Mouse (Mus musculus) naive thymus-derived CD4-positive, alpha-beta T cell, adult 2 months (primary cell): ENCODE data around the gene Lcp2.

Source experiments
- DNase-seq: peaks from one replicate; pipeline ENCODE4 v3.0.0-alpha.2; 2011; ENCODE audit warnings: low read depth

Lcp2 gene

DNA sequence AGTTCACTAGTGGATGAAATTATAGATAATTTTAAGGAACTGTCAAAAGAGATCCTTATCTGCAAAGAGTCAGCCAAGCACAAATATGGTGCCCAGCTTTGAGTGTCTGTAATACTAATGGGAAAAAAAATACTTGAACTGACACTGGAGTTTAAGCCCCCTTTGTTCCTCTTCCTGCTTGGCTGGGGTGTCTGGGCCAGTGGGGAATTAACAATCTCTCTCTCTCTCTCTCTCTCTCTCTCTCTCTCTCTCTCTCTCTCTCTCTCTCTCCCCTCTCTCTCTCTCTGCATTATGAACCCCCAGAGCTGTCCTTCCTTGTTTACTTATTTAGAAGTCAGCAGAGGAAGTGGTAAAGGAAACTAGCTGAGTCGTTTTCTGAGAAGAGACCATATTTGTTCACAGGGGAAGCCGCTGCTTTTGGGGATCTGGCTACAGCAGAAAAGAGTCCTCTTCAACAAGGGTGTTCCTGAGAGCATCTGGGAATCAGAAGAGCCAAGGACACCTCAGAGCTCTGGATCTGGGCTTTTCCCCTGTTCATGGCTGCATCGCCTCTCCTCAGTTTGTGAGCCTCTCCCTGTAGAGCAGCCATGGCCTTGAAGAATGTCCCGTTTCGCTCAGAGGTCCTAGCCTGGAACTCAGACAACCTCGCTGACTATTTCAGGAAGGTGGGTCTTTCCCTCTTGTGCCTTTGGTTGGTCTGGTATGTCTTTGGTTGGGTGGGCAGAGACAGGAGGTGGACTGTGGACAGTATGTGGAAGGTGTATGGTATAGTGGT is at the start of gene Lcp2:
Gene Lcp2, plus strand, starts transcription at position 154 of the 775 bp plus-strand sequence.
- DNase-seq = peak; percentile 68

DNA sequence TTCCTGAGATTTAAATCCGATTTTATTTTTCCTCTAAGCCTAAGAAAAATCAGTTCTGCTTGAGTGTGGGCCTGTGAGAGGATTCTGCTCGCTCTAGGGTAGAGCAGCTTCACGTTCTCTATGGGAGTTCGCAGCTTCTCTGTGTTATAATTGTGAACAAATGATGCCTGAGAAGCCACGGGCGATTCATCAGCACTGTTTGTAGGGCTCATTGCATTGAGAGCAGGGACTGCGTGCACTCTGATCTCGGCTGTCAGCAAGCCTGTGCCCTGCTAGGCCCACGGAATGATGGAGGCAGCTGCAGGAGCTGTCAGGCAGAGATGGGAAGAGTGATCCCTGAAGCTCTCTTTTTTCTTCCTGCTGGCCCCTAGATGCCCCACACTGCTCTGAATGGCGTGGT is 48.5 kb upstream of the Lcp2 start:
- DNase-seq = no peak

DNA sequence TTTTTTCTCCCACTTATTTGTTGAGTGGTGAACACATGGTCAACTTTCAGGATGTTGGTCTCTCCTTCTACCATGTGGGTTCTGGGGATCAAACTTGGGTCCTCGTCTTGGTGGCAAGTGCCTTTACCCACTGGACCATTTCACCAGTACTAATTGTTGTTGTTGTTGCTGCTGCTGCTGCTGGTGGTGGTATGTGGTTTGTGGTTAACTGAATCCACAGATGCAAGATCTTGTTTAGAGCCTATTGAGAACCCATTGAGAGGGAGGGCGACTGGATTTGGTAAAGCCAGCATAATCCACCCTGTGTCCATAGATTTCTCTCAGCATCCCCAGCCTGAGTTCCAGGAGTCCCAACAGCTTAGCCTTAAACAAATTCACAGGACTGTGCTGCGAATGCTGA is 46.3 kb upstream of the Lcp2 start:
- no peak for DNase-seq

DNA sequence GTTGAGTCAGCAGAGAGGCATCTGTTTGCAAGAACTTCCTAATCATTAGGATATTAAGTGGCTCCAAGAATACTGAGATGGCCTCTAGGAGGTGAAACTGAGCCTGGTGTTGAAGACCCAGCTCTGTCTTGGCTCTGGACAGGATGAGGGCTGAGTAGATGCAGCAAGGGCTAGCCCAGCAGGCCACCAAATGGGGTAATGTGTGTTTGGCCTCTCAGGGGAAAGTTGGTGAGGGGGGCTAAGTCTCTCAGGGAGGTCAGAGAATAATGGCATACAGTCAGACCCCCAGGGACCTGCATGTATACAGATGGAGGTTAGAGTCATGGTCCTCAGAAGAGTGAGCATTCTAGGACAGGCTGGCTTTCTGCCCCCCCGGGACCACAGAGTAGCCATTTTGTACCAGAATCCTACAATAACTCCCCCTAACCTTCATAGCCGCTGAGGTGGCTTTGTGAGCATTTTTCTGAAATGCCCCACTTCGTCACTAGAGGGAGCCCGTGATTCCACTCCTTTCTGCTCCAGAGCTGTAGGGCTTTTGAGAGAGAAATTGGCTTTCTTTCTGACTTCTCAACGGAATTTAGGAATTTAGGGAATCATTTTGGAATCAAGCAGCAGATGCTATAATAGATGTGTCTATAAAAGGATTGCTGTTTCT is 44.7 kb upstream of the Lcp2 start:
- DNase-seq = peak; percentile 88

DNA sequence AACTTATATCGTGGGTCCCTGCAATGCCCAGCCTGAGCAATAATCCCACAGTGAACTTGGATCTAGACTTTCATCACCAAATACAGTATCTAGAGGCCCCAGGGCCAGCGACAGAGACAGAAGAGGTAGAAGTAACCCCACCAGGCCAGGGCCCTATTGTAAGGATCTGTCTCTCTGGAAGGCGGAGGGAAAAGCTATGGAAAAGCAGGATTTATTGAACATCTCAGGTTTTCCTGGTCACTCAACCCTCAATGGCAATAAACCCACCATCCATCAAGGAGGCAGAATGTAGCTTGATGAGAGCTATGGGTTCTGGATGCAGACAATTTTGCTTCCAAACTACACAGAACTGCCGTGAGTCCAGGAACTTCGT is 44.1 kb upstream of the Lcp2 start:
- DNase-seq = no peak

DNA sequence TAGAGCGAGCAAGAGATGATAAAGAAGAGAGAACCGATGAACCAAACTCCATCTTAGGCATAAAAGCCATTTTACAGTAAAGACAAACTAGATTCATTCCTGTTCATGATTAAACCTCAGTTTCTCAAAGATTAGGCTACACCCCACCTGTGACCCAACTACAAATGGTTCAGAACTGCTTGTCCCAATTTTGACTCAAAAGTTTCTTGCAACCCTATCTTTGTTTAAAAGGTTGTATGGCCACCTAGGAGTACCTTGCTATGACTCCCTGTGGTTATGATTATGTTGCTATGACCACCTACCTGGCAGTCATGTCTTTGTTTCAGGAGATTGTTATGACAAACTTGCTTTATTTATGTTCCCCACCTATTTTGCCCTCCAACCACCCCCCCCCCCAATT is 39.1 kb upstream of the Lcp2 start:
- peak; percentile 43 for DNase-seq

DNA sequence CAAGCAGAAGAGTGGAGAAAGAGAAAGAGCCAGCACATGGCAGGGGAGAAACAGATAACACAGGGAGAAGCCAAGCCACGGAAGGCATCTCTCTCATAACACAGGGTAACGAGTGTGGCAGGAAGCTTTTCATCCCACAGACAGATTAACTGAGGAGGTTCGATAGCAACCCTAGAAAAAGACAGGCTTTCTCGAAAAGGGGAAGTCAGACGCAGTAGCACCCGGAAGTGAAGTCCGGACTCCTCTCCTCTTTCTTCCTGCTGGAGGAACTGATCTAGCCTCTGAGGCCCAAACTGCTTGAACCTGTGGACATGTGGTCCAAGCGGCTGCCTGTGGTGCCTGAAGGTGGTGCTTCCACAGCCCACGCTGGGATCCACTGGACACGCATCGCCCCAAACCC is 38.5 kb upstream of the Lcp2 start:
- DNase-seq = peak; percentile 78

DNA sequence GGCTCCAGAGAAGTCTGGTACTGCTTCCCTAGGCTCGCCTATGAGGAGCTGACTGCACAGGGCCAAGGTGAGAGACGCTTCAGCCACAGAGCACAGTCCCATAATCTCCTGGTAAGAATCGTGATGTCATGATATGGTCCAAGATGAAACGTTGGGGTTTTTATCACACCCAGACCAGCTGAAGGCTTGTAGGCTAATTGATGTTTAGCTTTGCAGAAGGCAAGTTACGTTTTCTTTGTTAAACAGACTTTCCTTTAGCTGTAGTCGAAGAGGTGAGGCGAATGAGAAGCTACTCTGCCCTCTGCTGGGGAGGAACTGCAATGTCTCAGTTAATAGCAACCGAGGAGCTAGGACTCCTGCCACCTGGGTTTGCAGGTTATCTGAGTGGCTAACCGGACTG is 38.0 kb upstream of the Lcp2 start:
- peak; percentile 92 for DNase-seq

DNA sequence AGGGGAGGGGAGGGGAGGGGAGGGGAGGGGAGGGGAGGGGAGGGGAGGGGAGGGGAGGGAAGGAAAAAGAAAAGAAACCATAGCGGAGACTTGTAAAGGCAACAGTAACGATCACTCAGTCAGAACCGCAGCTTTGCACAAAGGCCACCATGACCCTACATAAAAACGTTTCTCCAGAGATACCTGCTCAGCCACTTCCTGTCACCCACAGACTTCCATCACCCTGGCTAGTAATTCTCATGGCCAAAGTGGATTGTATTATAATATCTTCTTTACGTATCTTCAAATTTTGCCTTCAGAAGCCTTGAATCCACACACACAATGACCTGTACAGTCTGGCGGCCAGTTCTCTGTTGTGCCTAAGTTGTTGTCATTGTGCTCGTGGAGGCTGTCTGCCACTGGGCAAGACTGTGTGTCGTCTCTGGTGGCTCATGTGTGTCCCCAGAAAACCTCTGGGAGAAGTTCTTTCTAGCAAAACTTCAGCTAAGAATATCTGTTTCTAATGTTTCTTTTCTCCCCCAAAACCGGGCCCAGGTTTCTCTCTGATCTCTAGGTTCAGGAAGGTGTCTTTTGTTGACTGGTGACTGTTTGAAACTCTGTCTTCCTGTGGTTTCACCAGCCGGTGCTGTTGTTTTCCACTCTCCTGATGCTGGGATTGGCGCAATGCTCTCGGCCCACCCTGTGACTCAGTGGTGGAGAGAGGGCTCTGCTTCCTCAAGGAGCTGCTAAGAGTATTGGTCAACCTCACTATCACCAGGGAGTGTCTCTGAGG is 37.2 kb upstream of the Lcp2 start:
- DNase-seq = peak; percentile 76

DNA sequence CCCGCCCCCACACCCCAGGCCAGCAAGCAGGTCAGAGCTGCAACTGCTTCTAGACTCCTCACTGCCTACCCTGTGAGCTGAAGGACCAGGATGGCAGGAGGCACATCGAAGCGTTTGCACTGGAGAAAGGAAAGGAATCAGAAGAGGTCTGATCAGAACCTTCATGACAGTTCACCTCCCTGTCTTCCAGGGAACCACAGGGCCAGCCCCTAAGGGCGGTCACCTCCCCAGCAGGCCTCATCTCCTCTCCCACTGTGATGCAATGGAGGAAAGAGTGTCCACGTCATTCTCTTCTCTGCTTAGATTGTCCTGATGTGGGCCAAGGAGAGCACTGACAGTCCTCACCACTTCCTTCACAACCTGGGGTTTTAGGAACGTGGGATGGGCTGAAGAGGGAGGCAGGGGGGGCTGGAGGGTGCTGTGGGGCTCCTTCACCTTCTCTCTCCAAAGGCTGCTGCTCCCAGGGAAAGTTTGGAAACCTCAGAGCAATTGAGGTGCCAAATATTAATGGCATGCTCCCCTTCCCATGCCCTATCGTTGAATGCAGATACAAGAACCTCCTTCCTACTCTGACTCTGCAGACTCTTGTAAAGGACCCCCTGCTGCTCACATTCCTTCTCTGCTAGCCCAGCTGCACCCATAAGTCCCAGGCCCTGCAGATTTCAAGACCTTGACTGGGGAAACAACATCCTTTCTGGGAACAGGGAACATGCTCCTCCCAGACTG is 36.4 kb upstream of the Lcp2 start:
- DNase-seq = peak; percentile 83

DNA sequence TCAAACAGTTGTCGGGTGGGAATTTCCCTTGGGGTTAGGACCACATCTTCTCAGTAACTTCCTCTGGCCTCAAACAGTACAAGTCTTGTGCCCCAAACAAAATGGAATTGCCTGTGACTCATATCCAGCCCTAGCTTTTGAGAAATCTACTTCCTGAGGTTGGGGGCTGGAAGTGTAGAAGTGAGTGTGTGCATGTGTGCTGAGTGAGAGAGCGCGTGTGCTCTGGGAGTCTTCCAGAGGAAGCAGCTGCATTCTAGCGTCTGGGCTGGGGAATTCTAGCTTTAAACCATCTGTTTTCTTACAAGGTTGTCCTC is 35.9 kb upstream of the Lcp2 start:
- peak; percentile 79 for DNase-seq

DNA sequence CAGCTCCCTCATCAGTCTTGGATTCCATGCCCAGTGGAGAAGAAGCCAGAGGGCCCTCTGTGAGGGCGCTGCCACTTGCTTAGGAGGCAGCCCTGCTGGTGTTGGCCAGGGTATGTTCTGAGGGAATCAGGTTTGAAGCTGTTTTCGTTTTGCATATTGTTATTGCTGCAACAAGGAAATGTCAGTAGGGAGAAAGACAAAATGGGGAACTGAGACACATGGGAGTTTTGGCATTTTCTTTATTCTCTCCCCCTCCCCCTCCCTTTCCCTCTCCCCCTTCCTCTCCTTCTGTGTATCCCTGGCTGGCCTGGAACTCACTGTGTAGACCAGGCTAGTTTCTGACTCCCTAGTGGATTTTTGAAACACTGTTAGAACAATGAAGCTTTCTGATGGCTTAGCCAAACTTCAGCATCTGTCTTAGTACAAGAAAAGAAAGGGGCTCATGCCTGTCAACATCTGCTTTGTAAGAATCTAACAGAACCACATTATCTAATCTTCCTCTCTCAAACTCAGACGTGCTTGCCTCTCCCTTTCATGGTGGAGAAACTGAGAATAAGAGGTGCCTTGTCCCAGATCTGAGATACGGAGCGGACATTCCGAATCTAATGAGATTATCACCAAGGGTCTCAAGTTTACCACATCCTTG is 34.6 kb upstream of the Lcp2 start:
- no peak for DNase-seq

DNA sequence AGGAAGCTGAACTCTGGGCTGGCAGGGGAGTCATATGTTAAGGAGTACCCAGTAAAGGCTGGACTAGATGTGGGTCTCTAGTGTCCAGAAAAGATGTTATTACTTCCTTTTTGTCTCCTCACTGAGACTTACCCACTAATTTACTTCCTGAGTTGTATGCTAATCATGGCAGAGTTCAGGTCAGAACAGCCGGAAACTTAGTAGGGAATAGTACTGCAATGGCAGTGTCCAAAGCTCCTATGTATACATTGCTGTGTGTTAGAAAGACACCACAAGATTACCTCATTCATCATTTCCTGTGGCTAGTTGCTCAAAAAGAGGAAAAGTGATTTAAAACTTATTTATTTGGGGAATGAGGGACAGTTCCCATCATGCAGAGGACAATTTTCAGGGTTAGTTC is 21.6 kb upstream of the Lcp2 start:
- no peak for DNase-seq

DNA sequence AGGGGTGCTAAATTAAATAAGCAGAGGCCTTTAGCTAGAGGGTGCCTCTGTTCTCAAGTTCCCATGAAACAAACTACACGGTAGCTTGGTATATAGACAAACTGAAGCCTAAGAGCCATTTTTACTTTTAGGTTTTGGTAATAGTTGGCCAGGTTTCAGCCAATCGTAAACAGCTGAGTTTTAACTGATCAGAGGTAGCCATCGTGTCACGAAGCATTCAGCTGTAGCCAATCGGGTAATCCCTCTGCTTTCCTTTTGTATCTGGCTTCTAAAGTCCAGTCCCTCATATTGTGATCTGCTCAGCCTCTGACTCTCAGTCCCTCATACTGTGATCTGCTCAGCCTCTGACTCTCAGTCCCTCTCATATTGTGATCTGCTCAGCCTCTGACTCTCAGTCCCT is 17.1 kb upstream of the Lcp2 start:
- no peak for DNase-seq

DNA sequence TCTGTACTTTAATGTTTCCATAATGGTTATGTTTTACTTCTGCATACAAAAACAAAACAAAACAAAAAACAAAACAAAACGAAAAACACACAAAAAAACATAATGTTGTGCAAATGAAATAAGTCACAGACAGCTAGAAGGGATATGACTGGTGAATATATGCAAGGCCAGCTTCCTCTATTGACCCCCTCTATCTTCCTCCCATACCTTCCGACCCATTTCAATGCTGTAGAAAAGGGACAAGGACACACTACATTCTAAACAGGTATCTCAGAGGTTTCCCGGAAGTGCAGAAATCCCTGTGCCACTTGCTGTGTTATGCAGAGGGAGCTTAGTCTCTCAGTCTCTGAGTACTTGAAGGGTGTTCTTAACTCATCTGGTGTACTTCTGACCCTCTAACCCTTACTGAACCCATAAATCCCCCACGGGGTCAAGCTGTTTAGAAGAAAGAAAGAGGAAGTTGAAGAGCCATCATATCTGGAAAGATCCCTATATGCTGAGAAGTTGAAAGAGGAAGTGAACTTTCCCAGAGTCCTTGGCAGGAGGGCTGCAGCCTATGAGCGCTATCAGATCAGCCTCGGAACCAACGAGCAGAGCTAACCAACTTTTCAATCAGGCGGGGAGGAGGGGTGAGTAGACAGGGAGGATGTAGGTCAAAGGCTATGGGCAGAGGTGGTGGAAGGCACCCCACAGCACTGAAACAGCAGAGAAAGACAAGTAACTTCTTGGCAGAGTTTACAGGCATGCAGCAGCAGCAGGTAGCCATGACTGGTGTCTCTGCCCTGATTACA is 15.5 kb upstream of the Lcp2 start:
- DNase-seq = peak; percentile 67

DNA sequence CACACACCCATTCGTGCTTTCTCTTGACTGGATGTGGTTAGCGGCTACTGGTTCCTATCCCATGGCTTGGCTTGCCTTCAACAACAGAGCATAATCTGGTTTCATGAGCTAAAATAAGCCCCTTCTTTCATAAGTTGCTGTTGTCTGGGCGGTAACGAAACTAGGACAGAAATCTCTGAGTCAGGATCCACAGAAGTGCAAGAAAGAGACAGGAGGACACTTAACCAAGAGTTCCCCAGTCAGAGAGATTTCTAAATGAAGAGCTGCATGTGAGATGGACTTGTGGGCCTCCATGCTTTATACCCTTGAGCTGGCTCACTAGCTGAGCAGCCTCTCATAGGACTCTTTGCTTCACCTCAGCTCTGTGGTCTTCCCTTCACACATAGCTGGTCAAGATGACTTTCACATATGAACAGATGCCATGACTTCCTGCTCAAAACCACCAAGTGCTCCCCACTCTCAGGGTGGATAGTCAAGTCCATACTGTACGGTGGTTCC is 12.7 kb upstream of the Lcp2 start:
- peak; percentile 58 for DNase-seq

DNA sequence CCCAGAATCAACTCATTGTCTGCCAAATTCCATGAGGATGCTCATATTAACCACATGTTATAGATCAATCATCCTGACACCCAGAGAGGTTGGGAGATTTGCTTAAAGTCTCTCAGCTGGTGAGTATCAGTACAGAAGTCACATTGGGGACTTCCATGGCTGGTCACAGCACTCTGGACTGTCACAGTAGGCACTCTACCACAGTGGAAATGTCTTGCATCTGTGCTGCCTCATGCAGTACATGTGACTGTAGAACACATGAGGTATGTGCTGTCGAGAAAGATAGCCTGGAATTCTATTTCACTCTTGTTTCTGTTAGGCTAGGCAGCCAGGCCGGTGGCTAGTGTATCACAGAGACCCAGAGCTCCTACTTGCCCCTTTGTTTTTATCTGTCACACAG is 11.9 kb upstream of the Lcp2 start:
- DNase-seq = peak; percentile 12

DNA sequence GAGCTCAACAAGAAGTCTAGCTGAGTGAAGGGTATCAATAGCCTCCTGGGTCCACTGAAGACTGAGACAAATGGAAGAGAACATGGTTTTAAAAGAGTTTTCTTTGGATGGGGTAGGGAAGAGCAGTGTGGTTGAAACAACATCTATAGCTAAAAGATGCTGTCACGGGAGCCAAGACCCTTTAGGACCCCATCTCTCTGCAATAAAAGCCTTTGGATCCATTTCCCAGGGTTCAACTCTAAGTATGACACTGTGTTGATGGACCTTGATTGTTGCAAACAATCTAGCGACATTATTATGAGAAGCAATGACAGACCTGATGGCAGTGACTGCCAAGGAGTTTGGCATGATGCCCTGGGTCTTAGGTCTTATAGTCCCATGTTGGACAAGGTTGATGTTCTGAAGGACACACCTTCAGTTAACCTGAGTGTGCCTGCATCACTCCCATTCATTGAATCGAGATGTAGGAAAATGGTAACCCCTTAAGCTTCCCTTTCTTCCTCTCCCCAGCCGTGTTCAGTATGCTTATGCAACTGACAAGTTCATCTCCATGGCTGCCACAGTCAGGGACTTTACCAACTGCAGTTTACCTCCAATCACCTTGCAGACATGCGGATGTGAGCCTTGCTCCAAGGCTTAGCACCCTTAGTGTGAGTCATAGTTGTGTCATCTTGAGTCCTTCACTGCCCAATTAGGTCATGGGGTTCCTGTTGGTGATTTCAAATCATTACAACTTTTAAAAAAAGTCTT is 10.6 kb upstream of the Lcp2 start:
- DNase-seq = peak; percentile 34

DNA sequence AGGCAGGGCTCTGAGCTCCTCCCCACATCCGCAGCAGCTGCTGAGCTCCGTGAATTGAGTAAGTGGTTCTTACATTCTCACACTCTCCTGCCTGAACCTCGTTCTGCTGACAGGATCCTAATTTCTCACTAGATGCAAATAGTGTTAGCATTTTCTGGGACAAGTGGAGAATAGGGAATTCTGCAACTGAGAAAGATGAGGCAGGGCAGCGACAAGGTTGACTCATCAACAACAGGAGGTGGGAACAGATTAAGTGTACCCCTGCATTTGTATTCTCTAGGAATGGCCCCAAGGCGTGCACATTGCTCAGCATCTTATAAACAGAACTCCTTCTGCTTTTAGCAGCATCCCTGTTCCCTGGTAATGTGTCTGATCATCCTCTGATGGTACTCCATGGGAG is 6.7 kb upstream of the Lcp2 start:
- no peak for DNase-seq

DNA sequence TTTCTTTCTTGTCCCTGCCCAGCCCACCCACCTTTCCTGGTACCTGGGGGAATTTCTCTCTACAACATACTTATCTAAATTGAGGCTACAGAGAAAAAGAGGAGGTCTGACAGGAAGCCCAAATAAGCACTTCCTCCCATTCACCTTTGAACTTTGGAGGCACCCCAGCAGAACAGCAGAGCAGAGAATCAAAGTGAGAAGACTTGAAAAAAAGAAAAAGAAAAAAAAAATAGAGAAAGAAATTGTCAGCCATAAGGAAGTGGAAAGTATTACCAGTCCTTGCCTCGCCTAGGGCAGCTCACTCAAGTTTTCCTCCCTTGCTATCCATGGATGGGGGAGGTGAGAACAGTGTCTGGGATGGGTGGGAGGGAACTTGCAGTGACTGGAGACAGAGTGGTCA is 3.9 kb upstream of the Lcp2 start:
- peak; percentile 91 for DNase-seq
